Mouse (Mus musculus): Measurements from ENCODE around the gene Zfp667.
"Not testable (repeated sequence)": the region's sequence is repeated elsewhere in the genome, so short reads cannot be mapped to it uniquely, and the experiment has no call there.

Zfp667 gene

DNA sequence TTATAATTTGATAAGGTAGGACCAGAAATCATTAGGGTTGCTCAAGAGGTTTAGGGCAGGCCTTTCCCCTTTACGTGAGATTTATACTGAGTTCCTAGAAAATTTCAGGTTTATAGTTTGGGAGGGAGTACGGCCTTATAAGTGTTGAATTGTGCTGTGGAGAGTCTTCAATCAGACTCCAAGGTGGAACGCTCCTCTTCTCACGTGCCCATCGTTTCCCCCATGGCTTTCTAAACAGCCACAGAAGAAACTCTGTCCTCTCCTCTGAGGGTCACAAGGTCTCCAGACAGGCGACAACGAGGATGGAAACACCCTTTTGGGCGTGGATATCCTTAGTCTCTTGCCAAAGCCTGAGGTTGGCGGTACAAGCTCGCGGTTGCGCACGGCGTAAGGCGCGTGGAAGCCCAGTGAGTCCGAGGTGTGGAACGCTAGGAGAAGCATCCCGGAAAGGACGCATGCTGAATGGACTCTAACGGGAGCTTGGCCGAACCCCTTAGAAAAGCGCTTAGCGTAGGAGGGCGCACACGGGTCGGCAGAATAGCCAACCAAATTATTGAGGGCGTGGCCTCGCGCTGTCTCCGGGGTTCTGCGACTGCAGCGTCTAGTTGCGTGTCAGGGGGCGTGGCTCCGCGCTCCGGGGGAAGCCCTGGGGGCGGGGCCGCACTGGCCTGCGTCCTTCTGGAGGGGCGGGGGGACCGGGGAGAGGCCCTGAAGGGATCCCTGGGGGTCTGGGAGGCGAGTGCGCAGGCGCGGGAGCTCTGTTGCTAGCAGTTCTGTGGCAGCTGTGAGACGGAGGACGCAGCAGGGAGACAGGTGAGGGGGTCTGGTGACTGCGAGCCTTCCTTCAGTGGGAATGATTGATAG lies at the start of gene Zfp667:
Gene Zfp667, plus strand, starts transcription at position 738 of the 864 bp plus-strand sequence.
- in situ Hi-C loops (cut with MboI; ENCODE audit: low pct_unique_long_range_greater_than_20kb in 1 of 2, low sequenced_read_pairs in 2 of 2, unreplicated experiment in 1 of 2) = no loop called here

DNA sequence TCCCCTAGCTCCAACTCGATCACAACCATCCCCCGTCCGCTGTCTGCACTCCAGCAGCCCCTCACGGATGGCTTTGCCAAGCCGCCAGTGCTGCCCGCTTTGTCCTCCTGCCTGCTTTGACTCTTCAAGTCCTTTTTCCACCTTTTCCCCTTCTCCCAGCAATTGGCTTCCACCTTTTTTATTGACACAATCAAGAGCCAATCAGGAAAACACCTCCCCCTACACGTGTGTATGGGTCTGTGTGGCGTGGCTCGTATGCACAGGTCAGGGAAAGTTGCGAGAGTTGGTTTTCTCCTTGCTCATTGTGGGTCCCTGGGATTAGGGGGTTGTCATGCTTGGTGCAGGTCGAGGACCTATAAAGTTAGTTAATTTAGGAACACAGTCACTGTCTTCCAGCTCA lies 46.6 kb upstream of the Zfp667 start:
- in situ Hi-C loops (cut with MboI; ENCODE audit: low pct_unique_long_range_greater_than_20kb in 1 of 2, low sequenced_read_pairs in 2 of 2, unreplicated experiment in 1 of 2) = no loop called here

DNA sequence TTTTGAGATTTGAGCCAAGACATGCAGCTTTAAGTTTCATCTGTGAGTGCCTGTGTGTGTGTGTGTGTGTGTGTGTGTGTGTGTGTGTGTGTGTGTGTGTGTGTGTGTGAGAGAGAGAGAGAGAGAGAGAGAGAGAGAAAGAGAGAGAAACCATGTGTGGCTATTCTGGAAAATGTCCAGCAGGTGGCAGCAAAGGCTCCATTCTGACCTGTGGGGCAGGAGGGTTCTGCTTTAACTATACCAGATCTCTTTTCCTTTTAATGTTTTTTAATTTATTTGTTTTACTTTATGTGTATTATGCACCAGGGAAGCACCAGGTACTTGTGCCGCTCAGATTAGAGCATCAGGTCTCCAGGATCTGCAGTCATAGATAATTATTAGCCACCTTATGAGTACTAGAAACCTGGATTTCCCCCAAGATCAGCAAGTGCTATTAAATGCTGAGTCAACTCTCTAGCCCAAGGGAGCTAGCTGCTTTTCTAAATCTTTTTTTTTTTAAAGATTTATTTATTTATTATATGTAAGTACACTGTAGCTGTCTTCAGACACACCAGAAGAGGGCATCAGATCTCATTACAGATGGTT lies 45.4 kb upstream of the Zfp667 start:
- in situ Hi-C loops (cut with MboI; ENCODE audit: low pct_unique_long_range_greater_than_20kb in 1 of 2, low sequenced_read_pairs in 2 of 2, unreplicated experiment in 1 of 2) = not testable (repeated sequence)

DNA sequence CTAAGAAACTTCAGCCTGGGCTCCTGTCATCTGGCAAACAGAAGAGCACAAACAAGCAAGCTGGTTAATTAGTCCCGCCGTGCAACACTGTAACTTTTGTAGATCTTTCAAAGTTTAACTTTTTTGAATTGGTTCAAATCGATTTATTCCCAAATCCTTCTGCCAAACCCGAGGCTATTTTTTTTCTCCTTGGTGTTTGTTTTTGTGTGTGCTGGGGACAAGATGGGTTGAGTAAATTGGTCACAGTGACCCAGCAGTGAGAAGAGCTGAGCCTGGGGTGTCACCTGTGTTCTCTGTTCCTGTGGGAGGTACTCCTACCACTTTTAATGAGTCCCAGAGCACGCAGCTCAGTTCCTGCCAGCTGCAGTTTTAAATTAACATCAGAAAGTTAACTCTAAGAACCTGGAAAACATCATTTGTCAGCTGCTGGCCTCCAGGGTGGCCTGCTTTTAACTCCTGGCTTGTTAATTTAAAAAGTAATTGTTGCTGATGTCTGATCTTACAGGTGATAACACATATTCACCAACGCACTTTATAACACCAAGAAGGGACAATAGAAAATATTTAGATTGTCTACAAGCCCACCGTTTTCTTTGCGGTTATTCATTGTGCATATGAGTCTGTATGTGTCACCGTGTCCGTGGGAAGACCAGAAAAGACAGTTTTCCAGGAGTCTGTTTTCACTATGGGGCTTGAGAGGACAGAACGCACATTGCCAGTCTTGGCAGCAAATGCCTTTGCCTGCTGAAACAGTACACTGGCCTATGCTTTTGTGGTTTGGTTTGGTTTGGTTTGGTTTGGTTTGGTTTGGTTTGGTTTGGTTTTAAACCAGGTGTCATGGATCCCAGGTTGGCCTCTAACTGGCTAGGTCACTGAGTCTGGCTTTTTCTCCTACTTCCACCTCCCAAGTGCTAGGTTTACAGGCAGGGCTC lies 41.8 kb upstream of the Zfp667 start:
- in situ Hi-C loops (cut with MboI; ENCODE audit: low pct_unique_long_range_greater_than_20kb in 1 of 2, low sequenced_read_pairs in 2 of 2, unreplicated experiment in 1 of 2) = no loop called here

DNA sequence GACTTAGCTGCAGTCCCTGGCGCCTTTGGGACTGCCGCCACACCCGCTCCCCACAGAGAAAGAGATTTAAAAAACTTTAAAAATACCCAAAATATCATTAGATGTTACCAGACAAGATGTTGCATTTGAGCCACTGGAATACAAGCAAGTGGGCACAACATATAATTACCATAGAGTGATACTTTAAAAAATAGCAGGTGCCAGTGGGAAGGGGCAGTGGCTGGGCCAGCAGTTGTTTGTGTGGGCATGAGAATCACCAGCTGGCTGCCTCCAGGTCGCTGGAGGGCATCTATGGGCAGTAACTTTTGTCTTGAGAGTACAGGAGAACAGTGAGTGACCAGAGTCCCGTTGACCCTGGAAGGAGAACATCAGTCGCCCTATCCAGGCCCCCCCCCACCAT lies 34.0 kb upstream of the Zfp667 start, which contains the start of gene Epp13:
Gene Epp13, plus strand, starts transcription at position 301 of the 400 bp plus-strand sequence.
- in situ Hi-C loops (cut with MboI; ENCODE audit: low pct_unique_long_range_greater_than_20kb in 1 of 2, low sequenced_read_pairs in 2 of 2, unreplicated experiment in 1 of 2) = no loop called here

DNA sequence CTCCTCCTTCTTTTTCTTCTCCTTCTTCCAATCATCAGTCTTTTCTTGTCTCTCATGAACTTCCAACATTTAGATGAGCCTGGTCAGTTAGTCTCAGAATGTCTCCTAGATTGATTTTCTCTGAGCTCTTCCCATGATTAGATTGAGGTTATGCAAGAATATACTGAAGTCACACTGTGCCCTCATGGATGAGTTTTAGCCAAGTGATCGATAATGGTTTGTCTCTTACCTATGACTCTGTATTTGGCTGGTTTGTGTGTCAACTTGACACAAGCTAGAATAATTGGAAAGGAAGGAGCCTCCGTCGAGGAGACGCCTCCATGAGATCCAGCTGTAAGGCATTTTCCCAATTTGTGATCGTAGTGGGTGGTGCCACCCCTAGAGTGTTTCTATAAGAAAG lies 31.9 kb upstream of the Zfp667 start:
- in situ Hi-C loops (cut with MboI; ENCODE audit: low pct_unique_long_range_greater_than_20kb in 1 of 2, low sequenced_read_pairs in 2 of 2, unreplicated experiment in 1 of 2) = no loop called here

DNA sequence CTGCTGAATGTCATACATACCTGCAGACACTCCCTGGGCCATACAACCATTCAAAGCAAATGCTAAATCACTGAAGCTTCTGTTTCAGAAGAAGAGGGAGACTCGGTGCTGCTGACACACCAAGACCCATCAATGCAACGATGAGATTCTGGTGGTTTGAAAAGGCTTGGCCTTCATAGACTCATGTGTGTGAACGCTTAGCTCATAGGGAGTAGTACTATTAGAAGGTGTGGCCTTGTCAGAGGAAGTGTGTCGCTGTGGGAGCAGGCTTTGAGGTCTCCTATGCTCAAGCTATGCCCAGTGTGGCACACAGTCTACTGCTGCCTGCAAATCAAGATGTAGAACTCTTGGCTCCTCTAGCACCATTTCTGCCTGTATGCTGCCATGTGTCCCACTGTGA lies 29.0 kb upstream of the Zfp667 start:
- in situ Hi-C loops (cut with MboI; ENCODE audit: low pct_unique_long_range_greater_than_20kb in 1 of 2, low sequenced_read_pairs in 2 of 2, unreplicated experiment in 1 of 2) = no loop called here

DNA sequence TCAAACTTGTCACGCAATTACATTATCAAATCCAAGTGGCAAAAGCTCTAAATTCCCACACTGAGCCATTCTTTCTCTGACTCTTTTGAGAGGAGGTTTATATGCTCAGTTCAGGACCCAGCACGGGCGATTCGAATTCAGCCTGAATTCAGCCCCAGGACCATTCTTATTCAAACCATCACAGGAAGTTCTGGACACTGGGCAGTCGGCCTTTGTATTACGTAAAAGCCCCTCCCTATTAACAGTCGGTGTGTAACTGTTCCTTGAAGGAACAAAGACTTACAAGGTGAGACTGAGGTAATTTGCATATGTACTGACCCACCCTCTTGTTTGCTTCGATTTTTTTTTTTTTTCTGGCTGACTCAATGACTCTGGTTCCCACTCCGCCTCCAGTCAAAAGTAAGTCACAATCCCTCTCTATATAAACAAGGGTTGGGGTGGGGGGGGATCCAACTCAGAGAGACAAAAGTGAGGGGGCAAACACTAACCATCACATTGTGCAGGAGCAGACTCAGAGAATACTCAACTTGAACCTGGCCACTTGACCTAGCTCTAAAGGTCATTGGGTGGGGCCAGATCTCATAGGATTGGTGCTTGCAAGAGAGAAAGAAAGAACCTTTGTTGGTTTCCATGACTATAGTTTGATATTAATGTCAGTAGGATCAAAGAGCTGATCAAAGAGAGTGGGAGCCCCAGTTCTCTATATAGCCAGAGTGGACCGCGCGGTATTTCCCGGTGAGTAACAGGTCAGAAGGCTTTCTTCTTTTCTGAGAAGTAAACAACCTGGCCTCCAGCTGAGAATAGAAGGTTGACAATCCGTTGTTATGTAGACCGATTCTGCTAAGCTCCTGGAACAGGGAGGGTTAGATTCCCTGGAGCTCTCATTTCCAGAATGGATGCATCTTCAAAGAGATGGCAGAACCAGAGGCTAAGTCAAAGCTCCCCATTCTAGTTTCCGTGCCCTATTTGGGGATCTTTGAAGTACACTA lies 27.9 kb upstream of the Zfp667 start:
- in situ Hi-C loops (cut with MboI; ENCODE audit: low pct_unique_long_range_greater_than_20kb in 1 of 2, low sequenced_read_pairs in 2 of 2, unreplicated experiment in 1 of 2) = no loop called here

DNA sequence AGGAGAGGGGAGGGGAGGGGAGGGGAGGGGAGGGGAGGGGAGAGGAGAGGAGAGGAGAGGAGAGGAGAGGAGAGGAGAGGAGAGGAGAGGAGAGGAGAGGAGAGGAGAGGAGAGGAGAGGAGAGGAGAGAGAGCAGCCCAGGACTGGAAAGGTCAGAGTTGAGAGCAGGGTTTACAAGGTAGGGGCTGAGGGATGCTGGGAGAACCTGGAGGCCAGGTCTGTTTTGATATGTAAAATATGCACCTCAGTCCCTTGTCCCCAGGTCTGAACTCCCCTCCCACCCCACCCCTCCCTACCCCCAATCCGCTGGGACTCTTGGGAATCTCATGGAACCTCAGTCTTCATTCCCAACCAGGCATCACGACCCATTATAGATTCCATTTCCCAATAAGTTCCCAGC lies 26.4 kb upstream of the Zfp667 start:
- in situ Hi-C loops (cut with MboI; ENCODE audit: low pct_unique_long_range_greater_than_20kb in 1 of 2, low sequenced_read_pairs in 2 of 2, unreplicated experiment in 1 of 2) = loop anchor here (5.0 kb wide), 1 partner anchor 48 kb away; no protein-coding TSS in a partner anchor

DNA sequence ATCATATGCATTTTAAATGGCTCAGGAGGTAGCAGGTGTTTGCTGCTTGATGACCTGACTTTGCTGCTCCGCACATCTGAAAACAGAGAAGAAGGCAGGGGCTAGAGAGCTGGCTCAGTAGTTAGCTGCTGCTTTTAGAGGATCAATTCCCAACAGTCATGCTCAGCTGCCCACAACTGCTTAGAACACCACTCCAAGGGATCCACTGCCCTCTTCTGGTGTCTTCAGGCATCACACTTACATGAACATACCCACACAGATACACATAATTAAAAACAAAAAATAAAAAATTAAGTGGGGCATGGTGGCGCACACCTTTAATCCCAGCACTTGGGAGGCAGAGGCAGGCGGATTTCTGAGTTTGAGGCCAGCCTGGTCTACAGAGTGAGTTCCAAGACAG lies 24.3 kb upstream of the Zfp667 start:
- in situ Hi-C loops (cut with MboI; ENCODE audit: low pct_unique_long_range_greater_than_20kb in 1 of 2, low sequenced_read_pairs in 2 of 2, unreplicated experiment in 1 of 2) = loop anchor here (5.0 kb wide), 1 partner anchor 50 kb away; no protein-coding TSS in a partner anchor

DNA sequence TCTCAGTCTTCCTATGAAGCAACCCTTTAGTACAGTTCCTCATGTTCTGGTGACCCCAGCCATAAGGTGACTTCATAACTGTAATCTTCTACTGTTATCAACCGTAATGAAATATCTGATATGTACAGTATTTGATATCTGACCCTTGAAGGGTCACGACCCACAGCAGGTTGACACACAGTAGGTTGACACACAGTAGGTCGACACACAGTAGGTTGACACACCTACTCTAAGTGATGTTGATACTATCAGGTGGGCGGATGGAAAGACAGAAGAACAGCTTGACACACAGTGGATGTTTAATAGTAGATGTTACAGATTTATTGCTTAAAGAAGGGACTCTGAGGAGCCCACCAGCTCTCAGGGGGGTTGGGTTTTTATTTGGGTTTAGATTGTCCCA lies 23.4 kb upstream of the Zfp667 start:
- in situ Hi-C loops (cut with MboI; ENCODE audit: low pct_unique_long_range_greater_than_20kb in 1 of 2, low sequenced_read_pairs in 2 of 2, unreplicated experiment in 1 of 2) = loop anchor here (5.0 kb wide), 1 partner anchor 51 kb away; no protein-coding TSS in a partner anchor

DNA sequence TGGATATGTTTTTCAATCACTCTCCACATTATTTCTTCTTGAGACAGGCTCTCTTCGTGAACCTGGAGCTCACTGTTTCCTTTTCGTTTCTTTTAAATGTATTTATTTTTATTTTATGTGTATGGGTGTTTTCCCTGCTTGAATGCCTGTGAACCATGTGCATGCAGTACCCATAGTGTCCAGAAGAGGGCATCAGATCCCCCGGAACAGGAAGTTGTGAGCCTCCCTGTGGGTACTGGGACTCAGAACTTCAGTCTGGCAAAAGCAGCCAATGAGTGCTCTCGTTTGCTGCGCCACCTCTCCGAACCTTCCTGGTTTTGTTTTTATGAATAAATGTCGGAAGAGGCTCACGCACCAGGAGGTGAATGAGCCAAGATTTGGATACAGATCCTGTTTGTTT lies 20.7 kb upstream of the Zfp667 start:
- in situ Hi-C loops (cut with MboI; ENCODE audit: low pct_unique_long_range_greater_than_20kb in 1 of 2, low sequenced_read_pairs in 2 of 2, unreplicated experiment in 1 of 2) = no loop called here

DNA sequence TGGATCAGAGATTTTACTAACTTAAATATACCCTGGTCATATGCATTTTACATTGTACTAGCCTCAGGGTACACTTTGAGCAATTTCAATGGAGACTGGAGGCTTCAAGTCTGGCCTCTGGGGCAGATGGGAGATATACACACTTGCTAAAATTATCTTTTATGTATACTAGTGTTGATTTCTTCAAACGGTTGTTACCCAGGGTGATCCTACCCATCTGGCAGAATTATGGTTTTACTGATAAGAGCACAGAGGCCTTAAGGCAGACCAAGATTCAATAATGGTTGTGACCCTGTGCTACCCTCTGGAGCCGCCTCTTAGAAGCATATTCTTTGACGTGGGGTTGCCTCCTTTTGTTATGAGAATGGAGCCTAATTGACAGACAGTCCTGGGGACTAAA lies 8.5 kb upstream of the Zfp667 start:
- in situ Hi-C loops (cut with MboI; ENCODE audit: low pct_unique_long_range_greater_than_20kb in 1 of 2, low sequenced_read_pairs in 2 of 2, unreplicated experiment in 1 of 2) = loop anchor here in 1 of 2 experiments (10.0 kb wide), 1 partner anchor 57 kb away; the partner anchor contains the start of gene Zfp583

DNA sequence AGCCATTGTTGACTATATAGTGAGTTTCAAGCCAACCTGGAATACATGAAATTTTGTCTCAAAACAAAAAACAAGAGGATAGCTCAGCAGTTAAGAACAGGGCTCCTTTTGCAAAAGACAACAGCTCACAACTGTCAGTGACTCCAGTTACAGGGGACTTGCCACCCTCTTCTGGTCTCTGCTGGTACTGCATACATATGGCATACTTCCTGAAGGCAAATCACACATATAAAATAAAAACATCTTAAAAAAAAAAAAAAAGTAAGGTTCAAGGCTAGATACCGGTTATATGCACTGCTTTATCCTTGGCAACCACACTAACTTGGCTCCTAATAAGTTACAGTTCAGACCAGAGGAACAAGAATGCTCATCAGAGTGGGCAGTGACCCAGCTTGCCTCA lies 3.6 kb upstream of the Zfp667 start:
- in situ Hi-C loops (cut with MboI; ENCODE audit: low pct_unique_long_range_greater_than_20kb in 1 of 2, low sequenced_read_pairs in 2 of 2, unreplicated experiment in 1 of 2) = no loop called here

DNA sequence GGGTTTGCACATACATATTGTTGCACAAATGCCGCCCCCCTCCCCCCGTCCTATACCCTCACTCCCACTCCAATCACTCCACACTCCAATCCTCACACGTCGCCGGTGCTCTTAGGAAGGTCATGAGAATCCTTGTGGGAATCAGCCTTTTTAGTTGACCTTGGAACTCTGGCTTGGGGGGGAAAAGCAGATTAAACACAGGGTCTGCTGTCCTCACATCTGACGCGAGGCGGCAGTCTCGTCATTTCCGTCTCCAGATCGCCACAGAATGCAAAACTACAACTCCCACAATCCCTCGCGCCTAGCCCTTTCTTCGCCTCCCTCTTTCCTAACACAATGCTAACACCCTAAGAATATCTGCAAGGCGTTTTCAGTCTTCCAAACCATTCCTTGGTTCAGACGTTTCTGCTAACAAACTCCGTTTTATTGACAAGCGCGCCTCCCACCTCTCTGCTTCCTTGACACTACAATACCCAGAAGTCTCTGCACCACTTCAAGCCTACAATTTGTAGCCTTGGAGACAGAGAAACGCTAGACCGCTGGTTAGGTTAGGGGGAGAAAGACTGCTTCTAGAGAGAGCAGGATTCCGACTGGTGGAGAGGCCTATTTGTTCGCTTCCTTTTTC lies 2.8 kb upstream of the Zfp667 start:
- in situ Hi-C loops (cut with MboI; ENCODE audit: low pct_unique_long_range_greater_than_20kb in 1 of 2, low sequenced_read_pairs in 2 of 2, unreplicated experiment in 1 of 2) = no loop called here

DNA sequence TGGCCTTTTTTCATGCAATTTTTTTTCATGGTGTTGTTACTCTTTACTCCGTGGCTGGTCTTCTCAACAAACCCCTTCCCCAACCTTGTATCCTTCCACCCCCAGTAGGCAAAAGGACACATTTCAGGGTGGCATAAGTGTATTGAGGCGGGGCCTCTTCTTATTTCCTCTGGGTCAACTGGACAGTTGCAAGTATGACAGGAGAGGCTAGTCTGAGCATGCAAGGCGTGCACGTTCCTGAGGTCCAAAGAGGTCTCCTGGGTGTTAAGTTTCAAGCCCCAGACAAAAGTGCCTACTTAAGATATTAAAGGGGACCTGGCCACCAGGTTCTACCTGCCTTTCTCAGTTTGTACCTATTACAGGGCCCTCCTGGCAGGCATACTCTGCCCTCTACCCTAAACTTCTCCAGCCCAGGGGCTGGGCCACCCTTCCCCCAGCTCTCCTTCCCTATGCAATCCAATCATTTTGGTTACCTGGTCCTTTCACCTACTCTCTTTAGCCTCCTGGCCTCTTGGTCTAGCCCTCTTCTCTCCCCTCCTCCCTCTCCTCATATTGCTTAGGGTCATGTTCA lies 1.9 kb upstream of the Zfp667 start:
- in situ Hi-C loops (cut with MboI; ENCODE audit: low pct_unique_long_range_greater_than_20kb in 1 of 2, low sequenced_read_pairs in 2 of 2, unreplicated experiment in 1 of 2) = no loop called here

DNA sequence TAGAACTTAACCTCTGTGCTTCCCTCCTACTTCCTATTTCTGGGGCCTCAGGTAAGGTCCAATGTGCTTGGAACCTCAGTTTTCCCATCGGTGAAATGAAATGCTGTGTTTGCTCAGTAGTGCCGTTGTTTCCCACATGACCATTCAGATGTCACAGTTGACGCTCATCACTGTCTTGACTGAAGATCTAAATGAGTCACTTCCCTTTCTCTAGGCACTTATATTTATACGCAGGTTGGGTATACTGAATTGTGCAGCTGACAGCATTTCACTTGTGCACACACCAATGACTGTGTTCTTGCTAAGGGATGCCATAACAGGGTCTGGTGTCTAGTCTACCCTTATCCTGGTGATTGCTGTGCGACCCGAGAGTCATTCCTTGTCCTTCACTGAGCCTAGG lies 1.0 kb upstream of the Zfp667 start:
- in situ Hi-C loops (cut with MboI; ENCODE audit: low pct_unique_long_range_greater_than_20kb in 1 of 2, low sequenced_read_pairs in 2 of 2, unreplicated experiment in 1 of 2) = no loop called here

All from mouse embryonic stem cell (cell line).